Mouse (Mus musculus) lung, postnatal 0 days (tissue): ENCODE measurements at regions not wholly inside any gene's neighbourhood (a gene's known extent, or its start where the extent isn't known, plus 50 kb on each side); places are given as distances from the start of the nearest gene placed in this dataset.

Experiments
- CTCF ChIP-seq: IDR thresholded peaks from 2 replicates; pipeline ENCODE4 v1.5.1; 2016; ENCODE audit warnings: antibody characterized with exemption, mild to moderate bottlenecking
- EP300 ChIP-seq: IDR thresholded peaks from 2 replicates; pipeline ENCODE4 v1.6.1; 2016; ENCODE audit warnings: antibody characterized with exemption, mild to moderate bottlenecking, control low read depth

DNA sequence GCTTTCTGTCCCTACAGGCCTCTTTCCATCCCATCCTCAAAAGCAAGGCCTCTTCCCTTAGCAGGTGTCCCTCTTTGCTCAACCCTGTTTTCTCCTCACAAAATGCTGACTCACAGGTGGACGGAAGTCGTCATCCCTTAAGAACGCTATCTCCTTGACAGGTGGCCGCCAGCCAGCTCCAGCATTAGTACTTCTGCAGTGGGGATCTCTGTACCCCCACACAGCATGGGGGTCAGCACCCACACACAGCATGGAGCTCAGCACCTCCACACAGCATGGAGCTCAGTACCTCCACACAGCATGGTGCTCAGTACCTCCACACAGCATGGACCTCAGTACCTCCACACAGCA, 74.6 kb downstream of the Cd2 start:
- TF ChIP-seq CTCF: no peak
- TF ChIP-seq EP300: no peak
